Mouse (Mus musculus) heart, embryonic 11.5 days (tissue): Measurements from ENCODE around the gene Vmn2r27. TPM values are rescaled to one million over a fixed set of nuclear protein-coding genes. Genes with fewer than 3 reads are reported as not detected.

ENCODE experiments used
- ATAC-seq: fragments of 200-750 bp; cut with Nextera tagmentation; replicated peaks from 2 replicates; pipeline ENCODE4 v1.8.0; 2017; ENCODE audit warnings: moderate library complexity; ENCODE audit not compliant: insufficient number of reproducible peaks, low FRiP score, low TSS enrichment
- H3K27ac ChIP-seq: fragments of 300-500 bp; sonication (generic); 2 replicates; pipeline ENCODE4 v1.5.1; 2014; ENCODE audit warnings: mild to moderate bottlenecking, low read depth, low read length
- H3K27me3 ChIP-seq: fragments of 300-500 bp; sonication (generic); 2 replicates; pipeline ENCODE4 v1.6.1; 2014; ENCODE audit warnings: mild to moderate bottlenecking, low read length, mixed read lengths; ENCODE audit not compliant: control insufficient read depth, insufficient read depth
- H3K36me3 ChIP-seq: fragments of 300-500 bp; sonication (generic); 2 replicates; pipeline ENCODE4 v1.6.1; 2014; ENCODE audit warnings: mild to moderate bottlenecking, low read length, moderate library complexity, mixed read lengths; ENCODE audit not compliant: control insufficient read depth, insufficient read depth
- H3K4me1 ChIP-seq: fragments of 300-500 bp; sonication (generic); 2 replicates; pipeline ENCODE4 v1.6.1; 2014; ENCODE audit warnings: low read length; ENCODE audit not compliant: control insufficient read depth, insufficient read depth
- H3K4me2 ChIP-seq: fragments of 300-500 bp; sonication (generic); 2 replicates; pipeline ENCODE4 v1.6.1; 2014; ENCODE audit warnings: mild to moderate bottlenecking, moderate library complexity
- H3K4me3 ChIP-seq: fragments of 300-500 bp; sonication (generic); 2 replicates; pipeline ENCODE4 v1.5.1; 2014; ENCODE audit warnings: low read depth, low read length
- H3K9ac ChIP-seq: fragments of 300-500 bp; sonication (generic); 2 replicates; pipeline ENCODE4 v1.6.1; 2014; ENCODE audit warnings: mild to moderate bottlenecking, low read depth, low read length, moderate library complexity
- H3K9me3 ChIP-seq: fragments of 300-500 bp; sonication (generic); replicated peaks from 2 replicates; pipeline ENCODE4 v1.6.1; 2016; ENCODE audit warnings: low read length; ENCODE audit not compliant: control insufficient read depth
- WGBS: fragments of 180-500 bp; shearing (Covaris S2); extraction: QIAGEN DNeasy Blood & Tissue Kit; methylation state at CpG from one replicate; pipeline ENCODE4 v1.1.7; 2014; ENCODE audit not compliant: insufficient replicate concordance; 5-methylcytosine and 5-hydroxymethylcytosine counted together
- polyA plus RNA-seq: library from polyadenylated mRNA; unstranded; fragments of >200 nt; fragmentation: Nextera tagmentation; extraction: Ambion mirVana; gene quantifications from 2 replicates; pipeline ENCODE4 v1.2.1, GENCODE M21; 2014

Gene Vmn2r27
- polyA plus RNA-seq, 1 experiment from 2014 or later, result not detected

- H3K4me2 ChIP-seq, result no peak overlapping the region
- no peak overlapping the region for H3K4me3 ChIP-seq
- H3K9me3 ChIP-seq, result no peaks in the 10 kb centered on the region
- H3K27ac ChIP-seq, result no peak overlapping the region
- no peaks in the 10 kb centered on the region for H3K27me3 ChIP-seq
- ATAC-seq, result no peak
- H3K36me3 ChIP-seq, result no peaks in the 10 kb centered on the region
- WGBS, result 64% methylated on average over 3 of the region's 3 CpGs
- no peak overlapping the region for H3K9ac ChIP-seq
- H3K4me1 ChIP-seq, result no peaks in the 10 kb centered on the region
Measured at GRCm38 (mm10) chr6:124168499-124169257, 63.0 kb downstream of the Vmn2r27 start.

GRCm38 (mm10) chr6:124166596-124166995, 65.1 kb downstream of the Vmn2r27 start:
- Histone ChIP-seq H3K4me3 (no peak overlapping the region), H3K4me2 (no peak overlapping the region), H3K9me3 (no peaks in the 10 kb centered on the region), H3K4me1 (no peaks in the 10 kb centered on the region), H3K36me3 (no peaks in the 10 kb centered on the region), H3K27me3 (no peaks in the 10 kb centered on the region), H3K27ac (no peak overlapping the region), H3K9ac (no peak overlapping the region)
- no peak for ATAC-seq
- 65% methylated on average over 2 of the region's 2 CpGs for WGBS

- Histone ChIP-seq H3K4me2 (no peak overlapping the region), H3K27ac (no peak overlapping the region), H3K4me3 (no peak overlapping the region), H3K9me3 (no peaks in the 10 kb centered on the region), H3K9ac (no peak overlapping the region), H3K36me3 (no peaks in the 10 kb centered on the region), H3K4me1 (no peaks in the 10 kb centered on the region), H3K27me3 (no peaks in the 10 kb centered on the region)
- no peak for ATAC-seq
- 45% methylated on average over 1 of the region's 1 CpGs for WGBS
Measured at GRCm38 (mm10) chr6:124149808-124150207, 81.8 kb downstream of the Vmn2r27 start.

Other genes with a start within 250 kb of the Vmn2r27 start
- not detected in 2 replicates for gene Vmn2r26, start 207.3 kb downstream of the Vmn2r27 start, polyA plus RNA-seq
- not detected in 2 replicates for gene Cd163, start 72.8 kb upstream of the Vmn2r27 start, polyA plus RNA-seq
- 17.8 and 22.1 TPM in 2 replicates for gene Pex5, start 183.2 kb upstream of the Vmn2r27 start, polyA plus RNA-seq
- 1.6 and 1.8 TPM in 2 replicates for gene Clstn3, start 232.9 kb upstream of the Vmn2r27 start, polyA plus RNA-seq